Mouse (Mus musculus) common myeloid progenitor, adult 5-6 weeks (primary cell): ENCODE results near the gene B4galt2. TPM values are rescaled to one million over a fixed set of nuclear protein-coding genes. Genes with fewer than 3 reads are reported as not detected.

Source experiments
- ATAC-seq: replicated peaks from 2 replicates; pipeline ENCODE4 v1.8.0; 2016; ENCODE audit warnings: low read depth, mild to moderate bottlenecking, moderate TSS enrichment, inconsistent platforms; ENCODE audit not compliant: poor library complexity, severe bottlenecking
- total RNA-seq: library from RNA; stranded (forward); fragments of 200-1000, 187-1606 nt; gene quantifications from 2 replicates; pipeline ENCODE4 v1.2.3, GENCODE M21; 2017

B4galt2 gene
- total RNA-seq: 0.34 TPM in 1 of 2 replicates, not detected in the other

DNA sequence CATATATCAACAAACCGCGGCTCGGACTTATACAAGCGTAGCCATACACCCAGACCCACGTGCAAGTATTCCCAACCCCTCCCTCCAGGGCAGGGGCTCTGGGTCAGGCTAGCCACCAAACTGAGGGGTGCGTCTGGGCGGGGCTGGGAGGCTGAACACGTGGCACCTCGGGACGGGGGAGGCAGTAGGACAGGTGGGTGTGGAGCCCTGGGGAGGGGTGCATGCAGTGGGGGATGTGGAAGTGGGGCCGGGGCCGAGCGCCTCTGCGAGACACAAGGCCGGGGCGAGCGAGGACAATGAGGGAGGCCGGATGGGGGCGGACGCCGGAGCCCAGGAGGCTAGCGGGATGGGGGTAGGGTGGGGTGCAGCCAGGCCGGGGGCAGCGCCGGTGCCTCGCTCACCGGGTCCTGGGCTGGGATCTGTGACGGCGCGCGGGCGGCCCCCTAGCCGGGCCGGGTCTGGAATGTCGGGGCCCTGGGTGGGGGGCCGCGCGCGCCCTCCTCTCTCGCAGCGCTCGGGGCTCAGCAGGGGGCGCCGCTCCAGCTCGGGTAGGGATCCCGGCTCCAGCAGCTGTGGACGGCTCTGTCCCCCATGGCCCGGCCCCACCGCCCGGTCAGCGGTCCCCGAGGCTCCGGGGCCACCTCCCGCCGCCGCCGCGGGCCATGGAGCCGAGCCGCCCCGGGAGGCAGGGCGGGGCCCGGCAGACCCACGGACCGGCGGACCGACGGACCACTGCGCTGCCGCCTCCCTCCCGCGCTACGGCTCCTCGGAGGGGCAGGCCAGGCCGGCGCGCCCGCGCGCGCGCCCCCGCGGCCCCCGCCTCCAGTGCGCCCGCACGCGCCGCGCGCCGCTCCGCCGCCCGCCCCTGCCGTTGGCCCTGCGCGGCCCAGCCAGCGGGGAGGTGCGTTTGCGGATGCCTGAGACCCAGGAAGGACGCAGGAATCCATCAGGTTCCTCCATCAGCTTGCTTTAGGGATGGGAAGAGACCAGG, at the start of gene B4galt2:
TSS of gene B4galt2 (minus strand) at position 787 of the 991 bp plus-strand sequence.
- ATAC-seq: no peak

DNA sequence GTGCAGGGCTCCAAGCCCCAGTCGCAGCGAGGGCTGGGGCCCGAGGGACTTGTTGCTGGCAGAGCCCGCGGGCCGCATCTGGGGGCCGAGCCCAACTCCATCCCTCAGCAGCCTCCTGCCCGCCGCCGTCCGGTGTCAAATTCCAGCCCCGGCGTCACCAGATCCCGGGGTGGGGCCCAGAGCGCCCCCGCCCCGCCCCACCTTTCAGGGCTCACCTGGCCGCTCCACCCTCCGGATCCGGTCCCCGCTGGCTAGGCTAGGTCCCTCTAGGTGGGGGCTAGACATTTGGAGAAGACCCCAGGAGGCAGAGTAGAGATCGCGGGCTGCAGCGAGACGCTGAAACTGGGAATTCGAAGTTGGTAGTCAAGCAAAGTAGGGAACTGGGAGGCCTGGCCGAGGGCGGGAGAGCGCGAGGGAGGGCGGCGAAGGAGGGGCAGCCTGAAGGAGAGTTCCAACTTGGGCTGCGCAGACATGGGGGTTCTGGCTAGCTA, 46.1 kb upstream of the B4galt2 start, which contains the start of gene Artn:
TSS of gene Artn (minus strand) at position 373 of the 491 bp plus-strand sequence.
- no peak for ATAC-seq

DNA sequence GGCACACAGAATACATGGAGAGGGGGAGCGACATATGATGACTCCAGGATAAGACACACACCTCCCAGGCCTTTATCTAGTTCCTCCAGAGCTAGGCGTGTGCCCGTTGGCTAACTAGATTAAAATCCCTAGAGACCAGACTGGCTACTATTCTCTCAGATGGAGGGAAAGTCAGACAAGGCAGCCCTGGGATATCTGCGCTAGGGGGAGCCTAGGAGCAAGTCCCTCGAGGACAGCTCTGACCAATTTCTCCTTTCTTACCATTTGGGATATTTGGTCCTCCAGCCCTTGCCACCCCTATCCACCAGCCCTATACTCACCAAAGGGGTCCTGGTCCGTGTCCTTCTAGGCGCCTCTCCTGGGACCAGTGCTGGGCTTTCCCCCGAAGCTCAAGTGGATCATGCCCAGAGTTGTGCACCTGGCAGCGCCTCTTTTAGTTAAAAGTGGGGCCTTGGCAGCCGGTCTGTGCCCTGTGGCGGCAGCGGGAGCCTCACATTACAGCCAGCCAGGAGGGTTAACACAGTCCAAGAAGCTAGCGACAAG, 45.5 kb upstream of the B4galt2 start:
- ATAC-seq: peak; percentile 61

DNA sequence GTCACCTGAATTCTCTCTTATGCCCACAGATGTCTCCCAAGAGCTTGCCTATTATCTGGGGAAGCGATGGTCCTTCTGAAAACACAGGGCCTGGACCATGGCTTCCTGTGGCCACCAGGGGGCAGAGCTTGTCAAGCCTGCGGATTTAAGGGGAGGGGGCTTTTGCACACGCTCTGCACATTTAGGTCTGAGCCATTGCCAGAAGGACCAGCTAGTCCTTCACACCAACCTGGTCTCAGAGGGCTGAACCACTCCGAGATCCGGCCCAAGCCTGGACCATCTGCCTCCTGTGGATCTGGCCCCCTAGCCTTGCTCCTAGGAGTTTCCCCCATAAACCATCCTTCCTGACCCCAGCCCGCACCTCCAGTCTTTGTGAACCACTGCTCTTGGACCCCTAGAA, 44.9 kb upstream of the B4galt2 start:
- 0 out of 2 replicates have a peak, but pooled peaks have one; percentile 7 for ATAC-seq

DNA sequence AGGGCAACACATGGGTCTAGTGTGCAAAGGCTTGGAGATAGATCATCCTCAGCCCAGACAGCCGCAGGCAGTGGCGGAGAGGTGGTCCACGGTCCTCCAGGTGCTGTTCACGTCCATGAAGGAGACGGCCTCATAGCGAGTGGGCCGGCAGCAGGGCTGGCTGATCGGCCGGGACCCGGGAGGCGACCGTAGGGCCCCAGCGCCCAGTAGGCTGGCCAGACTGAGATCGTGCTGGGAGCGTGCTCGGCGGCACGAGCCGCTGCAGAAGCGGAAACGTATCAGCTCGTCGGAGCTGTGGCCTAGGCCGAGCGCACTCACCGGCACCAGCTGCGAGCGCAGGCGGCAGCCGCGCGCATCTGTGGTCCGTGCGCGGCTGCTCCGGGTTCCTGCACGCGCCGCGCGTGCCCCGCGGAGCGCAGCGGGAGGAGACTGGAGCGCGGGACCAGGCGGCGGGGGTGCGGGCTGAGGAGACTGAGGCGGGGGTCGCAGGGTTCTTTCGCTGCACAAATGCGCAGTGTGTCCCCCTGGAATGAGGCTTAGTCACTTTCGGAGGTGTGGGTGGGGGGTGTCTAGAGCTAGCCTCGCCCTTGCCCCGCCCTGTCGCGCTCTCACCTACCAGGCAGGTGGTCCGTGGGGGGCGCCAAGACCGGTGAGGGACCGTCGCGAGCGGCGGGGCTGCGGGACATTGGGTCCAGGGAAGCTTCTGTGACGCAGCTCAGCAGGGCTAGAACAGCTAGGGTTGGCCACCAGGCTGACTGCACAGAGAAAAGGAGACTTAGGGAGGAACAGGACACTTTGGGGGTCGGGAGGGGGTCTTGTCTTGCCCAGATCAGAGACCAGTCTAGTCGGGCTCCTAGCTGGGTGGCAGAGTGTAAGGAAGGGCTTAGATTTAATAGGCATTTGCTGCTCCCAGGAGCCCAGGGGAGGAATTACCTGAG, 43.5 kb upstream of the B4galt2 start:
- peak; percentile 28; the same call in 1 of the 2 replicates for ATAC-seq

DNA sequence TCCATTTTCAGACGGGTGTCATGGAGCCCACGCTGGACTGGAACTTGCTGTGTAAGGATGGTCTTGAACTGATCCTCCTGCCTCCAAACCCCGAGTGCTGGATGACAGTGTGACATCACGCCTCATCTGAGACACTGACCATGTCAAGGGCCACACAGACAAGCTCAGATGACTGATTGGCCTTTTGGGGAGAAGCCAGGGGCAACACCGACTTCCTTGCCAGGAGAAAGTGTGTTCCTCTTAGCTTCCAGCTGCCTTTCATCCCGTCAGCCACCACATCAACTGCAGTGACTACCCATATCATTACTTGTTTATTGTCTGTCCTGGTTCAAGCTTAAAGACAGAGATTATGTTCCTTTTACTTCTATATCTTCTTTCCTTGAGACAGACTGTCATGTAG, 41.6 kb upstream of the B4galt2 start:
- no peak for ATAC-seq

DNA sequence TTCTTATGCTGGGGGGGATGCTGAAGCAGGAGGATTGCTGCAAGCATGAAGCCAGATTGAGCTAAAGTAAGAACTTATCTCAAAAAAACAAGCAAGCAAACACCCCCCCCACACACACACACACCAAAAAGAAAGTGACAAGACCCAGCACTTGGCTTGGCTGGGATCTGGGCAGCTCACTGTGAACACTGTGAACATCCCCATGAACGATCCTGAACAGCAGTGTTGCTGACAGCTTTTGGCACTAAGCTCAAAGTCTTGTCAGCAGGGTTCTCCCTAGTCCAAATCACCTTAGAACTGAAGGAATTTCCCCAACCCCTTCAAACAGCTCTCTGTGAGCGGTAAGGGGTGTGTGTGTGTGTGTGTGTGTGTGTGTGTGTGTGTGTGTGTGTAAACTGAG, 40.2 kb upstream of the B4galt2 start:
- ATAC-seq: no peak

DNA sequence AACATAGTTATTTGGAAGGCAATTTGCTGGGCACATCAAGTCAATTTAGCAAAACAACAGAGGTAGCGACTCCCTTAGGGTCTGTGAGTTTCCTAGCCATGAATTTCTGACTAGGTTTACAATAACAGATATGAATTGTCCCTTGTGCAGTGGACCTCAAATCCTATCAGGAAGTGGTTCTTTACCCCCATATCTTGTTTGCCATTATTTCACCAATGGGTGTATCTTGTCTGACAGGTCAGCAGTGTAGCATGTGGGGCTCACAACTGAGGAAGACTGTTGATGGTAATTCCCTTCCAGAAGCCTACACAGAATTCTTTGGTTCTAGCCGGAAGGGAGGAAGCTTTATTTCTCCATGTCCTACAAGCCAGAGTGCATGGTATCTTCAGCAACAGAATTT, 38.1 kb upstream of the B4galt2 start:
- no peak for ATAC-seq

DNA sequence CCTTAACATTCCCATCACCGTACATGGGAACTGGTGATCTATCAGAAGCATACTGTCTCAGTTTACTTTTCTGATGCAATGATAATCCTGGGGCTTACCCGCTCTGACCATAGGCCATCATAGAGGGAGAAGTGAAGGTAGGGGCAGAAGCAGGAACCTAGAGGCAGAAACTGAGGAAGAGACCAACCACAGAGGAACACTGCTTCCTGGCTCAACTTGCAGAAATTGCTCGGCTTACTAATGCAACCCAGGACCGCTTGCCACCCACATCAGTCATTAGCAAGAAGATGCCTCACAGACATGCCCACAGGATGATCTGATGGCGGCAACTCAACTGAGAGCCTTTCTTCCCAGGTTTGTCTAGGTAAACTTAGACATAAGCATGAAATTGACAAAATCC, 35.5 kb upstream of the B4galt2 start:
- ATAC-seq: no peak

DNA sequence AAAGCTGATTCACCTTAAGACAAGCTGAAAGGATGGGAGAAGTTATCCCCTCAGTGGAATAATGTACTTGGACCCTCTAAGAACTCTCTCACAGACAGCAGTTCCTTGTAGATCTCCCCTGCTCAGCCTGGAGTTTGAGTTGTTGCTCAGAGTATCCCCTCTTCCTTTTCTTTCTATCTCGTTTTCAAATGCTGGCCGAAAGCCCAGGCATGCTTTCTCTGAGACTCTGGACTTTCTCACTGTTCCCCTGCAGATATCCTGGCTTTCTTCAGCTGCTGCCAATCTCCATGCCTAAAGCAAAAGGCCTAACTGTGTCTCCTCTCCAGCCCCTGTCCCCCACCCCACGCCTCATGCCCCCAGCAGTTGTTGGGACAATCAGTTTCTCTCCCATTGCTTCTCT, 35.0 kb upstream of the B4galt2 start:
- no peak for ATAC-seq

DNA sequence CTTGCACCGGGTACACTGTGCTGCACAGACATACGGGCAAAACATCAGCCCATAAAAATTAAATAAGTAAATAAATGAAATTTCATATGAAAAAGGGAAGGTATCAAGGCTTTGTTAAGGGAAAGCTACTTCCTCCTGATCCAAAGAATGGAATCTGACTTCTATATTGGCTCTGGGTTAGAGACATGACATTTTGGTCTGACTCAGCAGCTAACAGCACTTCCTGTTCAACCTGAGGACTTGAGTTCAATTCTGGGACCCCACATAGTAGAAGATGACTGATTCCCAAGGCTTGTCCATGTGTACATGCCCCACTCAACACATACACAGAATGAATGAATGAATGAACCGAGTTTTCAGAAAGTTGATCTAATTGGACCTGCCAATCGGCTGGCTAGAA, 34.6 kb upstream of the B4galt2 start:
- ATAC-seq: no peak

DNA sequence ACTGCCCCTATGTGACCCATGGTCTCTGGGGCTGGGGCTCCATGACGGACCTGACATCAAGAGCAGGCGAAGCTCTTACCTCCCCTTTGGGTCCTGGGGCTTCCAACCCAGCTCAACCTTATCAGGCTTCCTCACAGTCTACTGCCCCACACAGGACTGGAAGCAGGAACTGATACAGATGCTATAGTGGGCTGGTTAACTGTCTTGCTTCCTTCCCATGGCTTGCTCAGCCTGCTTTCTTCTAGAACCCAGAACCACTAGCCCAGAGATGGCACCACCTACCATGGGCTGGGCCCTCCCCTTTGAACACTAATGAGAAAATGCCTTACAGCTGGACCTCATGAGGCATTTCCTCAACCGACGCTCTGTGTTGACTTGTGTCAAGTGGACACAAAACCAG, 34.1 kb upstream of the B4galt2 start:
- ATAC-seq: no peak

DNA sequence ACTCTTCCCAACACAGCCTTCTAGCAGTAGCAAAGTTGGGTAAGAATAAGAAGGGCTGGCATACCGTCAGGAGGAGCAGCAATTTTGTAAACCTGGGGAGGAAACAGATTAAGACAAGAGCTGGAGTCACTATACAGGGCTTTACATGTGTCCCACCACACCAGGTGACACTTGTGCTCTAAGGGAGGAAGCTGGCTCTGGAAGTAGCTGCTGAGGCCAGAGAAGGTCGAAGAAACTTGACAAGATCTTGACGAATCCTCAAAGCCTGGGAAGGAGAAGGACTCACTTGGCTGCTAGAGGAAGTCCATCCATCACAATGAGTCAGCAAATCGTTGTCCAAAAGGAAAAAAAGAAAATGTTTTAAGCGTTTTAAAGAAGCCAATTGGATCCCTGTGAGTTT, 33.1 kb upstream of the B4galt2 start:
- ATAC-seq: no peak

DNA sequence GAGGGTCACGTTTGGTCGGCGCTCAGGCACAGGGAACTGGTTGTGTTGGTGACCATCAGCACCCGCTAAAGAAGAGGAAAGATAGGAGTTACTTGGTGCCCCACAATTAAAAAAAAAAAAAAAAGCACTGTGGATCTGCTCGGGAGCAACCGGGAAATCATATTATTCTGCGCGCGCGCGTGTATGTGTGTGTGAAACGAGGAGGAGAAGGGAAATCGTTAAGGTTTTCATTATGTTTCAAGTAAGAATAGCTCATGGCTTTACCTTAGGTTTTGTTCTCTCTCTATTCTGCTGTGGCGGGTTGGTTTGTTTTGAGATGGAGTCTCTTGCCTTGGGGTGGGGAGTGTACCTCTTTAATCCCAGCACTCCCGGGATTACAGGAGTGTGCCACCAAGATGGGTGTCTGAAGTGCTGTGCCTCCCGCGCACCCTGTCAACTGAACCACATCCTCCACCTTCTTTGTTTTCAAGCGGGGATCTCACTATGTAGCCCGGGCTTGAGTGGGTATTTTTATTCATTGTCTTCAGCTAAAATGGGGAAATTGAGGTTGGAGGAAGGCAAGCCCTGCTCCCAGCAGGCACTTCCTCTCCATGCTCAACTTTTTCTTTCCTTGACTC, 32.3 kb upstream of the B4galt2 start:
- peak; percentile 24 for ATAC-seq

DNA sequence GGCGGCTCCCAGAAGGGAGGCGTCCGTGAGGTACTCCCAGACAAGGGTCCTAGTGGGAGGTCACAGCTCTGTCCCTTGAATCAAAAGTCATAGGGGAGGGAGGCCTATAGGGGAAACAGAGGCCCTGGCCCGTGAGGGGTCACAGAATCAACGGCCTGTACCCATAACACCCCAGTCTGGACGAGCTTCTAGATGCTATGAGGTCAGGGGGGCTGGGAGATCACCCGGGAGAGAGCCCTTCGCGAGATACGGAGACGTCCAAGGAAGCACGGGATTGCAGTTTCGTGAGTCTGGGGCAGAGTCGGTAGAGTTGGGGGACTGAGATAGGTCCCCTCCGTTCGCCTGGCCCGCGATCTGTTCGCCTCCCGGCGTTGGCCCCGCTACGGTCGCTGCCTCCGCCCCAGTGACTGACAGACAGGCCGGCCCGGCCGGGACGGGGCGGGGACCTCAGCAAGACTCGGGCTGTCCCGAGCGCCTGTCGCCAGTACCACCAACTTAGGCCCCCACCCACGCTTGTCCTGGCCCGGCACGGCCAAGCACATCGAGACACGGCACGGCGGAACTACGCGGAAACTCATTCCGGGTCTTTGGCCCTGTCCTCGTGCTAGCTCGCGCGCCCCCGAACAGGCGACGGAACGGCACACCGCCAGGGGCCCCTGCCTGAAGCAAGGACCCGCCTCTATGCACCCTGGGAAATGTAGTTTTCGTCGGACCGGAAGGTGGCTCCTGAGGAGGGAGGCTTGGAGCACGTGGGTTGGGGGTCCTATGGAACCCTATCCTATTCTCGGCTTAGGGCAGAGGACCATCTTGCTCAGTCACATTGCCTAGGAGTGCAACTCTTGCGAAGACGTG, 31.5 kb upstream of the B4galt2 start, which contains the start of gene Ipo13:
TSS of gene Ipo13 (minus strand) at position 409 of the 852 bp plus-strand sequence.
- peak; percentile 85 for ATAC-seq

DNA sequence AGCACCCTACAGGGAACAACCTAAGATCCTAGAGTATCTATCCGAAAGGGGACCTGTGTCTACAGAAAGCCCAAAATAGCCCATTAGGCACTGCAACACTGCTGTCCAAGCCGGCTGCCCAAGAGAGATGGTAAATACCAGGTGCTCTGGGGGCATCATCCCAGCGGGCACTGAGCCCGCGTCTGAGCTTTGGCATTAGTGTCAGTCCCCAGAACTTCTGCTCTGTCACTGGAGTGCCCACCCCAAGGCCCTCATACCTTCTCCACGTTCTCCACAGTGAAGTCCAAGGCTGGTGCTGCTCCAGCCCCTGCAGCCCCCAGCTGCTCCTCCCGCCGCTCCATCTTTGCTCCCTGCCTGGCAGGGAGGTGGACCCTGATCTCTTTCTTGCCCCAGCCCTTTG, 30.7 kb upstream of the B4galt2 start:
- ATAC-seq: no peak

DNA sequence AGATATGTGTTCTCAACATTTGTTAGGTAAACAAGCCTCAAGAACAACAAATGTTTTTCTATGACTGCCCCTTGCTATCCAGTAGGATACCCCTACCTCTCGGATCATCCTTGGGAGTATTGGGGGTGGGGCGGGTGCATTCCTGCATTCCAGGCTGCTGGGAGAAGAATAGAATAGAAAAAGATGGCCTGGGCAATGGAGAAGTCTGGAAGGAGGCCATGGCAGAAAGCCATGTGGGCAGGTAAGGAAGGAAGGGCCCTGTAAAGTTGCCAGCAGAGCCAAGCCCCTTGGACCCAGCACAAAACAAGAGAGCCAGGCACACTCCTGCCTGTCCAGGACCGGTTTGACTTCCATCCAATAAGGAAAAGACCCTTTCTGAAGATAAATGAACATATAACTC, 30.1 kb upstream of the B4galt2 start:
- ATAC-seq: no peak

DNA sequence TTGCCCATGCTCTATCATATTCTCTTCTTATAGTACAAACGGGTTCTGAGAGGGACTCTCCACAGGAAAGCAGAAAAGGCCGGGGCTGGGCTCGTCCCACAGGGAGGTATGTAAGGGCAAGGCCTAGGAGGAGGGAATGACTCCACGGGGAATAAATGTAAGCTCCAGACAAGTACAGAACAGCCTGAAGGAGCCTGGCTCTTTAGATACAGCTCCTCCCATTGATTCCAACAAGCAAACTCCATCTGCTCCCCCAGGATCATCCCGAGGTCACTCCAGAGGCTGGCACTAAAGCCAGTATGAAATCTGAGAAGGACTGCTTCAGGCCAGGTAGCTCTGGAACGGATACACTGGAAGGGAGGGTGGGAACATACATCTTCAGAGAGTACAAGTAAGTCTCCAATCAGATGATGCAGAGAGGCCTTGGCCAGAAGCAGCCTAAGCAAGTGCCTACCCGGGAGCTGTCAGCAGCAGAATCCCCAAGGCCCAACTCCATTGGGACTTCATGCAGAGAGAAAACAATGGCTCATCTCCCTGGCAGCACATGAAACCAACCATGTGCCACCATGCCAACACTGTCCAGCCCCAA, 29.5 kb upstream of the B4galt2 start:
- ATAC-seq: no peak
